8 mouse cellular contexts compared by ENCODE assay signal in the genomic region with DNA sequence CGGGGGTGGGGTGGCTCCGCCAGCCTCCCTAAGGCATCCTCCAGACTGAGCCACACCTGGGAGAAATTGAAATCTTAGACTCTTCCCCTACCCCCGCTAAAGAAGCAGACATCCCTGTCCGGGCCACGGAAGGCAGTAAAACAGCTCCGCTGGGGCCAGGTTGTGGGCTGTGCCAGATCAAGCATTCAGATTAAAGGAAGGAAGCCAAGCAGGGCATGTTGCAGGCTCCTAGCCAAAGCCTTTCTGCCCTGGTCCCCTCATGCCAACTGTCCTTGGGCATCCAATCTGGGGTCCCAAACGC. TPM values are rescaled to one million over a fixed set of nuclear protein-coding genes. Genes with fewer than 3 reads are reported as not detected.
DNase-seq lines count a peak whose midpoint lies in the region; ATAC-seq lines count a peak whose summit lies in the region.

No protein-coding gene starts in this region.

- H3K27me3 ChIP-seq in hindbrain, embryonic 15.5 days, result no peaks in the 10 kb centered on the region
- peaks cover 31% of the 10 kb centered on the region for H3K27me3 ChIP-seq in liver, embryonic 13.5 days

- peak overlapping the region; percentile 41 for H3K4me2 ChIP-seq in hindbrain, embryonic 15.5 days
- 0 out of 2 replicates have a peak overlapping the region, but pooled peaks have one; percentile 2 for H3K4me2 ChIP-seq in liver, embryonic 13.5 days

- no peak overlapping the region for H3K4me3 ChIP-seq in hindbrain, embryonic 15.5 days
- H3K4me3 ChIP-seq in liver, embryonic 13.5 days (replicated peaks), result no peak overlapping the region; the same call in 1 of the 2 replicates

- DNase-seq in adrenal gland, postnatal 14 days, result peak; percentile 26
- DNase-seq in adrenal gland, postnatal 36 days, result no peak
- peak; percentile 68 to 71 for DNase-seq in cerebellum, postnatal 14 days
- no peak for DNase-seq in liver, embryonic 13.5 days
- DNase-seq in thymus, postnatal 25 days, result peak; percentile 71
- no peak for DNase-seq in natural killer cell, adult 2 months (ENCODE audit: low spot score in 2 of 2)

- H3K4me1 ChIP-seq in hindbrain, embryonic 15.5 days (replicated peaks), result peaks cover 34% of the 10 kb centered on the region
- peaks cover 39% of the 10 kb centered on the region for H3K4me1 ChIP-seq in liver, embryonic 13.5 days (replicated peaks)

- WGBS in hindbrain, embryonic 15.5 days, result 3% methylated on average over 7 of the region's 7 CpGs
- WGBS in liver, embryonic 13.5 days (ENCODE audit: insufficient replicate concordance), result 1% methylated on average over 7 of the region's 7 CpGs

- 0 out of 2 replicates have a peak, but pooled peaks have one; percentile 2 for ATAC-seq in hindbrain, embryonic 15.5 days (ENCODE audit: low FRiP score, low read depth)
- no peak for ATAC-seq in liver, embryonic 13.5 days (ENCODE audit: low read depth)
- ATAC-seq in erythroblast, adult 5-6 weeks (replicated peaks; ENCODE audit: low FRiP score, poor library complexity, severe bottlenecking), result no peak

- 0 out of 2 replicates have a peak overlapping the region, but pooled peaks have one; percentile 8 for H3K9ac ChIP-seq in hindbrain, embryonic 15.5 days
- H3K9ac ChIP-seq in liver, embryonic 13.5 days, result no peak overlapping the region

- H3K27ac ChIP-seq in hindbrain, embryonic 15.5 days (replicated peaks), result peak overlapping the region; percentile 66
- H3K27ac ChIP-seq in liver, embryonic 13.5 days, result no peak overlapping the region

- no peaks in the 10 kb centered on the region for H3K9me3 ChIP-seq in hindbrain, embryonic 15.5 days
- H3K9me3 ChIP-seq in liver, embryonic 13.5 days (replicated peaks), result no peaks in the 10 kb centered on the region

- peaks cover 24% of the 10 kb centered on the region for H3K36me3 ChIP-seq in hindbrain, embryonic 15.5 days
- peaks cover 31% of the 10 kb centered on the region for H3K36me3 ChIP-seq in liver, embryonic 13.5 days

RNA-seq across cellular contexts. Expression of a gene that starts 25.9 kb away (rescaled TPM):
- 22.8 and 25.9 TPM in 2 replicates for total RNA-seq in adrenal gland, postnatal 14 days (2021)
- 10 to 100 TPM; 22.6 to 41.3 TPM for total RNA-seq in adrenal gland, postnatal 36 days (2021)
- polyA plus RNA-seq in hindbrain, embryonic 15.5 days (2015; fragmentation: Nextera tagmentation; extraction: Ambion mirVana), result 14.0 and 18.5 TPM in 2 replicates
- polyA plus RNA-seq in liver, embryonic 13.5 days (2015; fragmentation: Nextera tagmentation; extraction: Ambion mirVana), result 0.93 and 1.0 TPM in 2 replicates
- total RNA-seq in erythroblast, adult 5-6 weeks (2015; ENCODE audit: low replicate concordance), result not detected in 2 replicates
- total RNA-seq in erythroblast, adult 5-6 weeks (2017; ENCODE audit: low replicate concordance), result not detected in 2 replicates

RNA-seq across cellular contexts. Expression of a gene that starts 34.7 kb away (rescaled TPM):
- total RNA-seq in adrenal gland, postnatal 14 days (2021), result 108 and 137 TPM in 2 replicates
- 100 to 1,000 TPM in 1 of 2 experiments, 10 to 100 TPM in 1; 91.6 to 126 TPM for total RNA-seq in adrenal gland, postnatal 36 days (2021)
- polyA plus RNA-seq in hindbrain, embryonic 15.5 days (2015; fragmentation: Nextera tagmentation; extraction: Ambion mirVana), result 230 and 247 TPM in 2 replicates
- polyA plus RNA-seq in liver, embryonic 13.5 days (2015; fragmentation: Nextera tagmentation; extraction: Ambion mirVana), result 64.7 and 75.5 TPM in 2 replicates
- total RNA-seq in erythroblast, adult 5-6 weeks (2015; ENCODE audit: low replicate concordance), result 204 and 296 TPM in 2 replicates
- 507 and 635 TPM in 2 replicates for total RNA-seq in erythroblast, adult 5-6 weeks (2017; ENCODE audit: low replicate concordance)

RNA-seq across cellular contexts. Expression of a gene that starts 56.6 kb away (rescaled TPM):
- 0.34 and 0.41 TPM in 2 replicates for total RNA-seq in adrenal gland, postnatal 14 days (2021)
- total RNA-seq in adrenal gland, postnatal 36 days (2021), result not detected
- polyA plus RNA-seq in hindbrain, embryonic 15.5 days (2015; fragmentation: Nextera tagmentation; extraction: Ambion mirVana), result 2.0 and 3.6 TPM in 2 replicates
- 1.1 and 1.5 TPM in 2 replicates for polyA plus RNA-seq in liver, embryonic 13.5 days (2015; fragmentation: Nextera tagmentation; extraction: Ambion mirVana)
- total RNA-seq in erythroblast, adult 5-6 weeks (2015; ENCODE audit: low replicate concordance), result not detected in 2 replicates
- total RNA-seq in erythroblast, adult 5-6 weeks (2017; ENCODE audit: low replicate concordance), result not detected in 2 replicates

Comparison
In these comparisons a context has a peak if more than half of its experiments do, and no peak if none do; other contexts are left out.
1. DNase-seq: peak in adrenal gland, postnatal 14 days (single experiment), cerebellum, postnatal 14 days (2 of 2) and thymus, postnatal 25 days (single experiment); none in adrenal gland, postnatal 36 days (0 of 2), liver, embryonic 13.5 days (single experiment) and natural killer cell, adult 2 months (0 of 2).
2. RNA of a gene that starts 25.9 kb away (total RNA-seq): 22.6 to 41.3 TPM in adrenal gland, postnatal 36 days and 22.8 to 25.9 TPM in adrenal gland, postnatal 14 days; not detected in erythroblast, adult 5-6 weeks; every median in the first group is over 10 times any median in the second.